ENCODE assay signal across 15 mouse cellular contexts in the genomic region with DNA sequence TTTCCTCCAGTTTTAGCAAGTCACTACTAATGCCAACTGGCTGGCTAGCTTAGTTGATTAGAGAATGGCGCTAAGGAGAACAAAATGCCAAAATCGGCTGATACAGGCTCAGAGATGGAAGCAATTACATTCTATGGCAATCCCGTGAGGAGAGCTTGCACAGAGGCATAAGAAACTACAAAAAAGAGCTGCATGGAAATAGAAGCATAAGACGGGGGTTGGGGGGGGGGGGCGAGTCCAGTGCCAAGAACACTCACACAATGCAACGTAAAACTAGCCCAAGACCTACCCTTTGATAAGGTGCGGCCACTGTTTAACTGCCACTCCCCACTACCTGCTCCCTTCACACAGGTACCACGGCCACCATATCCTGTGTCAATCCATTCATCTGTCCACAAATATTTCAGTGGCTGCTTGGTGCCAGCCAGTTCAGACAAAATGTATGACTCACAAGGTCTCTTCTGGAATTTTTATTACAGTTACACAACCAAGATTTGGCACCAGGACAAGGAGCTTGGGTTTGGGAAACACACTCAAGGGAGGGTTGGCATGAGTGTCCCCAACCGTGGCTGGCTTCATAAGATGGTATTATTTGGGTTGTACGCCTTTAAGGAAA. TPM values are rescaled to one million over a fixed set of nuclear protein-coding genes. Genes with fewer than 3 reads are reported as not detected.
DNase-seq lines count a peak whose midpoint lies in the region; ATAC-seq and TF ChIP-seq lines count a peak whose summit lies in the region.
"Had no signal": no experiment of that assay in that cellular context is flagged by ENCODE, and none has a peak within 500 bp of the region (broad histone marks: within the 10 kb centered on the region; RNA-seq: fewer than 3 reads in every experiment).

No protein-coding gene starts in this region.

- TF ChIP-seq POLR2A in lung, adult 2 months (IDR thresholded peaks at IDR 0.05; ENCODE audit: borderline replicate concordance, extremely low read depth, low read depth, low read length): no peak

- no peak for TF ChIP-seq CTCF in lung, adult 2 months (IDR thresholded peaks at IDR 0.05; ENCODE audit: insufficient read depth, low read length)

- no peaks in the 10 kb centered on the region for H3K9me3 ChIP-seq in kidney, embryonic 16.5 days (ENCODE audit: low read length)
- no peaks in the 10 kb centered on the region for H3K9me3 ChIP-seq in midbrain, embryonic 10.5 days (replicated peaks)
- H3K9me3 ChIP-seq: forebrain, embryonic 15.5 days; midbrain, embryonic 12.5 days had no signal

- H3K27me3 ChIP-seq in kidney, embryonic 16.5 days (ENCODE audit: insufficient read depth, low read length): no peaks in the 10 kb centered on the region
- no peaks in the 10 kb centered on the region for H3K27me3 ChIP-seq in midbrain, embryonic 10.5 days (ENCODE audit: low read depth, poor library complexity, severe bottlenecking)
- H3K27me3 ChIP-seq: CH12.LX; forebrain, embryonic 15.5 days; midbrain, embryonic 12.5 days had no signal

- DNase-seq in kidney, postnatal 10 days: peak; percentile 12
- DNase-seq in 3T3-L1 (ENCODE audit: low read depth, low spot score): peak; percentile 71
- peak; percentile 87 for DNase-seq in adrenal gland, adult 2 months
- peak; percentile 30 for DNase-seq in lung, adult 2 months
- no peak for DNase-seq in thymus, adult 18-20 months
- DNase-seq in midbrain, embryonic 10.5 days (ENCODE audit: low spot score): no peak
- no peak for DNase-seq in spleen, postnatal 36 days (ENCODE audit: low spot score in 2 of 2)
- DNase-seq: embryo, embryonic 11 days; heart, adult 11 months; heart, postnatal 36 days; right cerebral cortex, postnatal 25 days had no signal

- no peak overlapping the region for H3K4me3 ChIP-seq in kidney, embryonic 16.5 days (ENCODE audit: low read length)
- no peak overlapping the region for H3K4me3 ChIP-seq in lung, adult 2 months (replicated peaks; ENCODE audit: extremely low read depth, low read depth, low read length)
- H3K4me3 ChIP-seq in midbrain, embryonic 10.5 days: no peak overlapping the region
- H3K4me3 ChIP-seq: forebrain, embryonic 15.5 days; midbrain, embryonic 12.5 days had no signal

- H3K9ac ChIP-seq in kidney, embryonic 16.5 days (replicated peaks; ENCODE audit: low read length): no peak overlapping the region
- H3K9ac ChIP-seq: forebrain, embryonic 15.5 days; midbrain, embryonic 12.5 days had no signal

- H3K4me1 ChIP-seq in kidney, embryonic 16.5 days (ENCODE audit: insufficient read depth, low read length): no peaks in the 10 kb centered on the region
- no peaks in the 10 kb centered on the region for H3K4me1 ChIP-seq in lung, adult 2 months (ENCODE audit: control insufficient read depth, insufficient read depth, low read length)
- no peaks in the 10 kb centered on the region for H3K4me1 ChIP-seq in midbrain, embryonic 10.5 days
- H3K4me1 ChIP-seq: forebrain, embryonic 15.5 days; midbrain, embryonic 12.5 days had no signal

- no peak overlapping the region for H3K27ac ChIP-seq in kidney, embryonic 16.5 days (ENCODE audit: low read length)
- H3K27ac ChIP-seq in midbrain, embryonic 10.5 days (replicated peaks): no peak overlapping the region
- H3K27ac ChIP-seq: forebrain, embryonic 15.5 days; midbrain, embryonic 12.5 days had no signal

- H3K4me2 ChIP-seq in kidney, embryonic 16.5 days (replicated peaks; ENCODE audit: low read depth, low read length): no peak overlapping the region
- H3K4me2 ChIP-seq: forebrain, embryonic 15.5 days; midbrain, embryonic 12.5 days had no signal

- H3K36me3 ChIP-seq in kidney, embryonic 16.5 days (ENCODE audit: insufficient read depth, low read length): no peaks in the 10 kb centered on the region
- H3K36me3 ChIP-seq in midbrain, embryonic 10.5 days: no peaks in the 10 kb centered on the region
- H3K36me3 ChIP-seq: forebrain, embryonic 15.5 days; midbrain, embryonic 12.5 days had no signal

- WGBS in kidney, embryonic 16.5 days: 89% methylated on average over 10 of the region's 10 CpGs
- WGBS in lung, adult 2 months: 73% methylated on average over 10 of the region's 10 CpGs
- 92% methylated on average over 10 of the region's 10 CpGs for WGBS in midbrain, embryonic 10.5 days

- no peak for ATAC-seq in kidney, embryonic 16.5 days (ENCODE audit: low FRiP score, low TSS enrichment)
- ATAC-seq: forebrain, embryonic 15.5 days had no signal

RNA-seq across cellular contexts. Expression of gene Iqgap2, which starts 48.2 kb away (rescaled TPM):
- polyA plus RNA-seq in kidney, embryonic 16.5 days (2015; fragmentation: Nextera tagmentation; extraction: Ambion mirVana): 10.5 and 11.2 TPM in 2 replicates
- total RNA-seq in adrenal gland, adult 2 months (2021): 100 to 1,000 TPM; 107 to 186 TPM
- 9.0 and 9.5 TPM in 2 replicates for polyA plus RNA-seq in adrenal gland, adult 2 months (2012; rRNA removed)
- polyA plus RNA-seq in lung, adult 2 months (2012; rRNA removed): 1.7 and 2.4 TPM in 2 replicates
- polyA plus RNA-seq in midbrain, embryonic 10.5 days (2016; fragmentation: Nextera tagmentation; extraction: Ambion mirVana): 13.9 and 15.9 TPM in 2 replicates

Comparison
In these comparisons a context has a peak if more than half of its experiments do, and no peak if none do; other contexts are left out.
1. DNase-seq: peak in kidney, postnatal 10 days (single experiment), 3T3-L1 (single experiment), adrenal gland, adult 2 months (single experiment) and lung, adult 2 months (single experiment); none in thymus, adult 18-20 months (0 of 2), midbrain, embryonic 10.5 days (single experiment) and spleen, postnatal 36 days (0 of 2).